Mouse (Mus musculus): Measurements from ENCODE around the gene Leo1.

- TF ChIP-seq TAL1 (IDR thresholded peaks at IDR 0.05; ENCODE audit: low read length) (no peak), GATA1 (IDR thresholded peaks at IDR 0.05; ENCODE audit: low read length) (no peak)
Measured at GRCm38 (mm10) chr9:75427366-75428273, 13.7 kb upstream of the Leo1 start.
